Mouse (Mus musculus) 416B (cell line): Measurements from ENCODE around the gene Fam76b.

Experiments used
- DNase-seq: peaks from one replicate; pipeline ENCODE4 v3.0.0; 2011; ENCODE audit warnings: low read depth

Gene Fam76b

GRCm38 (mm10) chr9:13871631-13872030, 44.1 kb downstream of the Fam76b start:
- DNase-seq, result no peak

GRCm38 (mm10) chr9:13874359-13874758, 46.8 kb downstream of the Fam76b start:
- peak; percentile 49 for DNase-seq

- DNase-seq, result no peak
These were observed 47.8 kb downstream of the Fam76b start for GRCm38 (mm10) chr9:13875340-13875739.

- DNase-seq, result no peak
These were observed 53.2 kb downstream of the Fam76b start for GRCm38 (mm10) chr9:13880761-13881160.

- DNase-seq, result no peak
These were observed 55.0 kb downstream of the Fam76b start for GRCm38 (mm10) chr9:13882478-13882877.

GRCm38 (mm10) chr9:13888981-13889380, 61.5 kb downstream of the Fam76b start:
- DNase-seq, result no peak

- peak; percentile 63 for DNase-seq
These were observed 62.1 kb downstream of the Fam76b start for GRCm38 (mm10) chr9:13889657-13890056.

- no peak for DNase-seq
These were observed 62.7 kb downstream of the Fam76b start for GRCm38 (mm10) chr9:13890171-13890570.

GRCm38 (mm10) chr9:13891888-13892287, 64.4 kb downstream of the Fam76b start:
- DNase-seq, result no peak

- no peak for DNase-seq
These were observed 65.5 kb downstream of the Fam76b start for GRCm38 (mm10) chr9:13893044-13893443.

GRCm38 (mm10) chr9:13894491-13894890, 67.0 kb downstream of the Fam76b start:
- peak; percentile 84 for DNase-seq

- no peak for DNase-seq
These were observed 67.4 kb downstream of the Fam76b start for GRCm38 (mm10) chr9:13894936-13895335.

- DNase-seq, result no peak
These were observed 68.5 kb downstream of the Fam76b start for GRCm38 (mm10) chr9:13896055-13896454.

GRCm38 (mm10) chr9:13898510-13899305, 71.2 kb downstream of the Fam76b start:
- no peak for DNase-seq

- no peak for DNase-seq
These were observed 74.5 kb downstream of the Fam76b start for GRCm38 (mm10) chr9:13902030-13902429.

GRCm38 (mm10) chr9:13904091-13904779, 76.7 kb downstream of the Fam76b start:
- peak; percentile 60 for DNase-seq
